ENCODE assay signal across 12 mouse cellular contexts in genomic region chr1:55525100-55525499, GRCm38 (mm10).
"Had no signal": no experiment of that assay in that cellular context is flagged by ENCODE, and none has a peak within 500 bp of the region (broad histone marks: within the 10 kb centered on the region; RNA-seq: fewer than 3 reads in every experiment).

No protein-coding gene starts in this region.

- DNase-seq: kidney, adult 18-20 months; kidney, postnatal 14 days; lung, adult 2 months; lung, postnatal 10 days; midbrain, embryonic 14.5 days; right cerebral cortex, postnatal 14 days; thymus, postnatal 14 days had no signal

- H3K36me3 ChIP-seq: limb, embryonic 10.5 days; liver, embryonic 15.5 days; midbrain, embryonic 10.5 days had no signal

- ATAC-seq: hindbrain, postnatal 0 days had no signal

- H3K9me3 ChIP-seq: limb, embryonic 10.5 days; liver, embryonic 15.5 days; midbrain, embryonic 10.5 days had no signal

- H3K27me3 ChIP-seq: liver, embryonic 15.5 days had no signal

- H3K27ac ChIP-seq: hindbrain, postnatal 0 days; limb, embryonic 10.5 days; liver, embryonic 15.5 days; midbrain, embryonic 10.5 days had no signal

- H3K4me2 ChIP-seq: liver, embryonic 11.5 days; liver, embryonic 15.5 days had no signal

- H3K4me3 ChIP-seq: limb, embryonic 10.5 days; liver, embryonic 15.5 days; midbrain, embryonic 10.5 days had no signal

- H3K4me1 ChIP-seq: liver, embryonic 15.5 days; midbrain, embryonic 10.5 days had no signal

- H3K9ac ChIP-seq: liver, embryonic 15.5 days had no signal
